Mouse (Mus musculus) olfactory bulb, adult 2 months (tissue): ENCODE data around the gene Atp1b3. TPM values are rescaled to one million over a fixed set of nuclear protein-coding genes. Genes with fewer than 3 reads are reported as not detected.
"Not testable (repeated sequence)": the region's sequence is repeated elsewhere in the genome, so short reads cannot be mapped to it uniquely, and the experiment has no call there.

Experiments used
- H3K27ac ChIP-seq: fragments of 200-500 bp; 2 replicates; pipeline ENCODE4 v1.5.1; 2012; ENCODE audit warnings: low read depth, low read length; ENCODE audit not compliant: insufficient read depth
- H3K4me1 ChIP-seq: fragments of 200-500 bp; 2 replicates; pipeline ENCODE4 v1.6.1; 2012; ENCODE audit warnings: low read length; ENCODE audit not compliant: control insufficient read depth, insufficient read depth
- H3K4me3 ChIP-seq: fragments of 200-500 bp; 2 replicates; pipeline ENCODE4 v1.5.1; 2012; ENCODE audit warnings: mild to moderate bottlenecking, low read depth, low read length, moderate library complexity; ENCODE audit not compliant: insufficient read depth
- CTCF ChIP-seq: fragments of 200-500 bp; IDR thresholded peaks from 2 replicates; pipeline ENCODE4 v1.5.1; 2012; ENCODE audit warnings: low read depth, mild to moderate bottlenecking, low read length, moderate library complexity; ENCODE audit not compliant: insufficient read depth
- POLR2A ChIP-seq: fragments of 200-500 bp; IDR thresholded peaks from 2 replicates; pipeline ENCODE4 v1.6.1; 2012; ENCODE audit warnings: mild to moderate bottlenecking, low read depth, low read length, moderate library complexity; ENCODE audit not compliant: insufficient read depth
- WGBS: fragments of 180-500 bp; shearing (Covaris S2); methylation state at CpG from one replicate; pipeline ENCODE4 v1.1.7; 2018; 5-methylcytosine and 5-hydroxymethylcytosine counted together
- polyA plus RNA-seq: library from polyadenylated mRNA; stranded (reverse); fragments of >200 nt; gene quantifications from 2 replicates; pipeline ENCODE4 v1.2.4, GENCODE M21; 2012; ENCODE audit warnings: low replicate concordance; ENCODE audit not compliant: missing spikeins, insufficient read depth, insufficient read length

Gene Atp1b3
- polyA plus RNA-seq, 1 experiment: not detected

DNA sequence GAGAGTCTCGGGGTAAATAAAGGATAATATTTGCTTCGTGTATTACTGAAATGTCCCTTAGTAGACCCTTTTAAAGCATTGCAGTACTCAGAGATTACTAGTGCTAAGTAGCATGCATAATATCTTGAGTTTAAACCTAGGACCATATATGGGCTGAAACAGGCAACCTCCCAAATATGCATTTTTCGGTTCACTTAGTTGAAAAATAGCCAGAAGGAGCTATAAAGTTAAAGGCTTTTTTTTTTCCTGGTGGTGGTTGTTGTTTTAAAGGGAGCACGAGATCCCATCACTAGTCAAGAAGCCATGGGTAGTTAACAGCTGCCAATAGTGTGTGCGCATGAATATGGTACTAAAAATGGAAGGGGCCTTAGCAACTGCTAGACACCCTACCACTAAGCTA is 6.8 kb upstream of the Atp1b3 start:
- Histone ChIP-seq H3K27ac (no peak overlapping the region), H3K4me1 (no peaks in the 10 kb centered on the region), H3K4me3 (no peak overlapping the region)
- TF ChIP-seq CTCF: no peak
- TF ChIP-seq POLR2A: no peak
- 86% methylated on average over 5 of the region's 5 CpGs for WGBS

DNA sequence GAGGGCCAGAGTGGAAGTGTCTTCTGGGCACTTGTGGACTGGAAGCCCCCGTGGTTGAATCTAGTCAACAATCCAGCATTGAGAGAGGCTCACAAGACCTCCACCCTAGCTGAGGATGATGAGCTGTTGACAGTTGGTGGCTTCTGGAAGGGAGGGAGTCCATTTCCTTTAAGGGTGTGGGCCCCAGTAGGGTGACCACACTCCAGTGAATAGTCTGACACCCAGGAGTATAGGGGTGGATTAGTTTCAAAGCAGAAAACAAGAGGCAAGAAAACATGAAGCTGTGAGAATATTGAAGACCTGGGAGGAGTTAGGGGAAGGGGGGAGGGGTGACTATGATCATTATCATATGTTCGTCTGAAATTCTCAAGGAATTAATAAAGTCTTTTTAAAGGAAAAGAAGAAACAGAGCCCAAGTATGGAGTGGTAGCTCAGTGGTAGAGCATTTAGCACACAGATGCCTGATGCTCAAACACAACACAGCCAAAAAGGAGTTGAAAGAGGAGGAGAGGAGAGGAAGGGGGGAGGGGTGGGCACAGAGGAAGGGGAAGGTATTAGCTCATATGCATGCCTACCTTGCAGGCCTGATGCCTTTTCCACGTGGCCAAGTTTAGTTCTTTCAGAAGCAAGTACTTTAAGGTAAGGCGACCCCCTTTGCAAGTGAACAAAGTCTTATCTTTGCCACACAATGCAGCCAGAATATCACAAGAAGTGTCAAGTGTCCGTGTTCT is 5.6 kb upstream of the Atp1b3 start:
- WGBS: 71% methylated on average over 5 of the region's 5 CpGs
- no peak for TF ChIP-seq CTCF
- TF ChIP-seq POLR2A: no peak
- Histone ChIP-seq H3K27ac (no peak overlapping the region), H3K4me3 (no peak overlapping the region), H3K4me1 (no peaks in the 10 kb centered on the region)

DNA sequence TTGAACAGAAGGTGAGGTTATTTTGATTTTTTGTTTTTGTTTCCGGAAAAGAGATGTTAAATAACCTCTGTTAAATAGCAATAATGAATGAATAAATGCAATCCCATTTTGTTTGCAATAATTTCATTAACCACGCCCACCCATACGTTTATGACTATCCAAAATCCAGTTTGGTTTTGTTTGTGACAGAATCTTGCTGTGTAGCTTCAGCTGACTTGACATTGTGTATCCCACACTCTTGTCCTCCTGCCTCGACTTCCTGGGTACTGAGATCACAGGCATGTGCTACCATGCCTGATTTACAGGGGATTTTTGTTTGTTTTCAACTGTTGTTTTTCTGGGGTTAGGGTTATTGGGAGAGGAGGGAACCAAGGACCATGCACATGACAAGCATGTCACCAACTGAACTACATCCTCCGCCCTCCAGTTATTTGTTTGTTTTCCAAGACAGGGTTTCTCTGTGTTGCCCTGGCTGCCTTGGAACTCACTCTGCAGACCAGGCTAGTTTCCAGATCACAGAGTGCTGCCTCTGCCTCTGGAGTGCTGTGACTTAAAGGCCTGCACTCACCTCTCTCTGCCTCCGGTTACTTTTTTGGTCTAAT is 1.1 kb upstream of the Atp1b3 start:
- Histone ChIP-seq H3K27ac (no peak overlapping the region), H3K4me3 (no peak overlapping the region), H3K4me1 (peaks cover 3% of the 10 kb centered on the region; the same call in 1 of the 2 replicates)
- 55% methylated on average over 6 of the region's 6 CpGs for WGBS
- TF ChIP-seq CTCF (no peak), POLR2A (no peak)

DNA sequence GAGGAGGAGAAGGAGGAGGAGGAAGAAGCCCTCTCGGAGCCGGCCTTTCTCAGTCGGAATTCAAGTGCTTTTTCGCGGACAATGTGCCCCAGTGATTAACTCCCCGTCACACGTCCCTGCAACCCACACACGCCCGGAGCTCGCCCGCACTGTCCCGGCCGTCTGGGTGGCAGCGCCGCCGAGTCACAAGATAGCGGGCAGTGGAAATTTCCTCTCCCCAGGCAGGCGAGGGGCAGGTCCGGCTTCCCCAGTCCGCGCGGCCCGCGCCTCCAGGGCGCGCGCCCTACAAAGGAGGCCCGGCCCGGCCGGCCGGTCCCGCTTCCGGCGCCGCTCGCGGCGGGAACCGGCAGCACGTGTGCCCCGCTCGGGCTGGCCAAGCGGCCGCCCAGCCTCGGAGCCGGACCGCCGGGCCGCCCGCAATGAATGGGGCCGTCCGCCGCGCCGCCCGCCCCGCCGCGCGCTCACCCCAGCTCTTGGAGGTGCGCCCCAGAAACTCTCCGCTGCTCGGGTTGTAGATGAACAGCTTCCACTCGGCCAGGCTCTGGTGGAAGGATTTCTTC is 581 bp downstream of the Atp1b3 start:
- H3K4me3 ChIP-seq: peak overlapping the region; percentile 57
- peaks cover 3% of the 10 kb centered on the region; the same call in 1 of the 2 replicates for H3K4me1 ChIP-seq
- TF ChIP-seq POLR2A (no peak), CTCF (no peak)
- H3K27ac ChIP-seq: peak overlapping the region; percentile 34
- 3% methylated on average over 64 of the region's 64 CpGs for WGBS

DNA sequence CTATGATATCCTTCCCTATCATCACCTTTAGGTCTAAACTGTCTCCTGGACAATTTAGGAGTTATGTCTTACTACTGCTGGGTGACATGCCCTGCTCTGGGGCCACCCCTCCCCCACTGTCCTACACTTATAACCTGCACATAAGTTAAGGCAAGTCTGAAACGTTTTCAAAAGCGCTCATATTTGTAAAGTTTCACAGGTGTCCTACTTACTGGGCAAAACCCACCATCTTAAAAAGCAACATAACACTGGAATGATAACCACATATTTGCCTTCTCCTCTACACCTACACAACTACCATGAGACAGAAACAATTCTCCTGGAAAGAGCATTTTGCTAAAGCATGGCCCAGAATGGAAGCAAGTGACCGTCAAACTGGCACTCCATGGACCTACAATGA is 4.2 kb downstream of the Atp1b3 start:
- no peak for TF ChIP-seq POLR2A
- TF ChIP-seq CTCF: no peak
- Histone ChIP-seq H3K4me1 (peaks cover 3% of the 10 kb centered on the region; the same call in 1 of the 2 replicates), H3K27ac (no peak overlapping the region), H3K4me3 (no peak overlapping the region)
- WGBS: 90% methylated on average over 3 of the region's 3 CpGs

DNA sequence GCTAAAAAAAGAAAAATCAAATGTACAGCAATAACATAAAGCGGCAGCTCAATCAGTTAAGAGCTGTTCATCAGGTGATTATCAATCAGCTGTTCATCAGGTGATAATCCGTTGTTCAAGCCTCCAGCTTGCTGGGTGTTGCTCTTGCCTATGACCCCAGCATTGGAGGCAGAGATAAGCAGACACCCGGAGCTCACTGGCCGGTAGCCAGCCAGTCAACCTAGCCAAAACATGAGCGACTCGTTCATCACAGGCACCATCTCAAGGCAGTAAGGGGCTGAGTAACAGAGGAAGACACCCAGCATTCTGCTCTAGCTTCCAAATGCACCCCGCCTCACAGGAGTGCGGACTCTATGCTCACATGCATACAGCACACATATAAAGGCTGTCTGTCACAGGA is 10.4 kb downstream of the Atp1b3 start:
- 61% methylated on average over 8 of the region's 8 CpGs for WGBS

DNA sequence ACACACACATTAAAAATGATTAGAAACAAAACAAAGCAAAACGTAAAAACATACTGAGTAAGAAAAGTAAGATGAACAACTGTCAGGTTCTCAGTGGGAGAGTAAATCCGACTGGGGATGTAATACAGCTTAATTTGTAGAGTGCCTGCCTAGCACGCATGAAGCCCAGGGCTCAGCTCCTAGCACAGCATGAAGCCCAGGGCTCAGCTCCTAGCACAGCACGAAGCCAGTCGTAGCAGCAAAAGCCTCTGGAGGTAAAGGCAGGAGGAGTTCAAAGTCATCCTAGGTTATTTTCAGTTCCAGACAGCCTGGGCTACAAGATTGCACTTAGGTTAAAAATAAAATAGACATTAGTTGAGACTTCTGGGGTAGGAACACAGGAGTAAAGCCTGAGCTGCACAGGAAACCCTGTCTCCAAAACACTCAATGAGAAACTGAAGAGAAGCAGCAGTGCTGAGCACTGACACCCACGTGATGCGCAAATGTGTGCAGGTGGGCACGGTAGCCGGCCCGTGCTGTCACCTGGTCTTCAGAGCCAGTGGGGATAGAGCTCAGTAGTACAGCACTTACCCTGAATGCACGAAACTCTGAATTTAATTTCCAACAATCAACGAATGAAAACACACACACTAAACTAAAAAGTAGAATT is 11.0 kb downstream of the Atp1b3 start:
- no peak for TF ChIP-seq POLR2A
- no peak for TF ChIP-seq CTCF
- 69% methylated on average over 12 of the region's 12 CpGs for WGBS
- Histone ChIP-seq H3K4me3 (no peak overlapping the region), H3K4me1 (peaks cover 9% of the 10 kb centered on the region), H3K27ac (no peak overlapping the region)

More for the DNA sequence above, 10.4 kb downstream of the Atp1b3 start:
- Histone ChIP-seq H3K27ac (no peak overlapping the region), H3K4me1 (peaks cover 9% of the 10 kb centered on the region), H3K4me3 (no peak overlapping the region)
- TF ChIP-seq CTCF (no peak), POLR2A (no peak)

DNA sequence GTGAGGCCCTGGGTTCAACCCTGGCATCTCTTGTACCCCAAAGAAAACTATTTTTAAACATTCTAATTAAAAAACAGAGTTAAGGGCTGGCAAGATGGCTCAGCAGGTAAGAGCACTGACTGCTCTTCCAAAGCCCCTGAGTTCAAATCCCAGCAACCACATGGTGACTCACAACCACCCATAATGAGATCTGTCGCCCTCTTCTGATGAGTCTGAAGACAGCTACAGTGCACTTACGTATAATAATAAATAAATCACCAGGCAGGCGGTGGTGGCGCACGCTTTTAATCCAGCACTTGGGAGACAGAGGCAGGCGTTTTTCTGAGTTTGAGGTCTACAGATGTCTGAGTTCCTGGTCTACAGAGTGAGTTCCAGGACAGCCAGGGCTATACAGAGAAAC is 12.5 kb downstream of the Atp1b3 start:
- H3K27ac ChIP-seq, H3K4me1 ChIP-seq, H3K4me3 ChIP-seq: not testable (repeated sequence)
- WGBS: 90% methylated on average over 6 of the region's 6 CpGs

DNA sequence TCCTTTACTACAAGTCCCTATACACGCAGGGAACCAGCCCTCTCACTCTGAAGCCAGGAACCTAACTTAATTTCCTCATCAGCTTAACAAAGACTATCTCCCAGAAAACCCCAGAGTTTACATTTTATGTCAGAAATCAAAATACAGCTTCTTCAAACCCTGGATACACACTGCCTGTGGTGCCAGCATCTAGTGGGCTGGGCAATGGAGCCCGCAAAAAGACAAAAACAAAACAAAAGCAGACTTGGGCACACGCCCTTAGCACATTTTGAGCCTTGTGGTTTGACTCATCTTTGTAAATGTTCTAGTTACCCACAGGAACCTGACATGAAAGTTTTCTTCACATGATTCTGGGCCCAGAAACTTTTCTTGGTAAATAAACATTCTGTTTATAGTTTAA is 13.8 kb downstream of the Atp1b3 start:
- no peak overlapping the region for H3K27ac ChIP-seq
- 48% methylated on average over 3 of the region's 3 CpGs for WGBS
- no peak for TF ChIP-seq CTCF
- no peak for TF ChIP-seq POLR2A
- no peak overlapping the region for H3K4me3 ChIP-seq
- H3K4me1 ChIP-seq: peaks cover 9% of the 10 kb centered on the region

DNA sequence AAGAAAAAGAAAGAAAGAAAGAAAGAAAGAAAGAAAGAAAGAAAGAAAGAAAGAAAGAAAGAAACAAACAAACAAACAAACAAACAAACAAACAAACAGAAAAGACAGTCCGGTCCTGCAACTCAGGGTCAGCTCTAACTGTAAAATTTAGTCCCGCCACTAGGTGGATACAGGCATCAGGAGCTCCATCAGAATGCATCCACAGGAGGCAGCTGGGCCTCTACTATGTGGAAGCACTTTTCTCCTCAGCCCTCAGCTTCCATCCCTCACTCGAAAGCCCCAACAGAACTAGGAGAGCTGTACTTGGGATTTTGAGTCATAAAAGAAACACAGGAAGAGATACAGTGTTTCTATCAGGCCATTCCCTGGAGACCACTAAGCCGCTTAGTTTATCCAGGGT is 14.2 kb downstream of the Atp1b3 start:
- TF ChIP-seq CTCF (no peak), POLR2A (no peak)
- H3K27ac ChIP-seq: no peak overlapping the region
- no peak overlapping the region for H3K4me3 ChIP-seq
- 30% methylated on average over 4 of the region's 4 CpGs for WGBS
- H3K4me1 ChIP-seq: peaks cover 9% of the 10 kb centered on the region
